ENCODE assay signal across 26 mouse cellular contexts in genomic region chr15:97017195-97017594, GRCm38 (mm10). TPM values are rescaled to one million over a fixed set of nuclear protein-coding genes. Genes with fewer than 3 reads are reported as not detected.
"Had no signal": no experiment of that assay in that cellular context is flagged by ENCODE, and none has a peak within 500 bp of the region (broad histone marks: within the 10 kb centered on the region; RNA-seq: fewer than 3 reads in every experiment).

No protein-coding gene starts in this region.

- H3K27ac ChIP-seq: gastrocnemius, adult 2 months; heart, adult 2 months; heart, embryonic 13.5 days; heart, embryonic 15.5 days; hindbrain, embryonic 10.5 days; hindbrain, embryonic 12.5 days; hindbrain, embryonic 14.5 days; intestine, embryonic 15.5 days; layer of hippocampus, adult 2 months; left cerebral cortex, adult 2 months; limb, embryonic 10.5 days; limb, embryonic 12.5 days; liver, embryonic 12.5 days had no signal

- H3K9ac ChIP-seq: heart, embryonic 13.5 days; heart, embryonic 15.5 days; hindbrain, embryonic 12.5 days; hindbrain, embryonic 14.5 days; intestine, embryonic 15.5 days; limb, embryonic 12.5 days; liver, embryonic 12.5 days had no signal

- H3K9me3 ChIP-seq: heart, embryonic 15.5 days; hindbrain, embryonic 10.5 days; hindbrain, embryonic 12.5 days; intestine, embryonic 15.5 days; limb, embryonic 10.5 days; limb, embryonic 12.5 days; liver, embryonic 12.5 days had no signal

- H3K4me3 ChIP-seq: gastrocnemius, adult 2 months; heart, adult 2 months; heart, embryonic 13.5 days; heart, embryonic 15.5 days; hindbrain, embryonic 10.5 days; hindbrain, embryonic 12.5 days; intestine, embryonic 15.5 days; layer of hippocampus, adult 2 months; left cerebral cortex, adult 2 months; limb, embryonic 10.5 days; limb, embryonic 12.5 days; liver, embryonic 12.5 days had no signal

- DNase-seq: gastrocnemius, adult 2 months; gastrocnemius, postnatal 10 days; gastrocnemius, postnatal 25 days; heart, adult 2 months; heart, postnatal 4 days; kidney, adult 18-20 months; kidney, adult 8-10 months; kidney, postnatal 10 days; kidney, postnatal 25 days; kidney, postnatal 4 days had no signal

- ATAC-seq: hindbrain, embryonic 16.5 days; inflammation-experienced regulatory T-cells, adult 6 months; intestine, embryonic 15.5 days; intestine, postnatal 0 days; liver, embryonic 12.5 days had no signal

- H3K36me3 ChIP-seq: hindbrain, embryonic 12.5 days; intestine, embryonic 15.5 days had no signal

- H3K4me2 ChIP-seq: heart, embryonic 11.5 days; heart, embryonic 13.5 days; heart, embryonic 15.5 days; hindbrain, embryonic 12.5 days; hindbrain, embryonic 14.5 days; intestine, embryonic 15.5 days; limb, embryonic 12.5 days; liver, embryonic 12.5 days had no signal

- H3K27me3 ChIP-seq: heart, embryonic 13.5 days; heart, embryonic 15.5 days; hindbrain, embryonic 12.5 days; intestine, embryonic 15.5 days; limb, embryonic 12.5 days; liver, embryonic 12.5 days had no signal

- H3K4me1 ChIP-seq: hindbrain, embryonic 10.5 days; hindbrain, embryonic 12.5 days; intestine, embryonic 15.5 days; limb, embryonic 10.5 days; limb, embryonic 12.5 days; liver, embryonic 12.5 days had no signal

RNA-seq across cellular contexts. Expression of gene Slc38a4, which starts 38.6 kb away (rescaled TPM):
- total RNA-seq: granulocyte monocyte progenitor cell, adult 5-6 weeks had no signal
- polyA plus RNA-seq: inflammation-experienced regulatory T-cells, adult 6 months had no signal
